ENCODE assay signal across 8 mouse cellular contexts in the genomic region with DNA sequence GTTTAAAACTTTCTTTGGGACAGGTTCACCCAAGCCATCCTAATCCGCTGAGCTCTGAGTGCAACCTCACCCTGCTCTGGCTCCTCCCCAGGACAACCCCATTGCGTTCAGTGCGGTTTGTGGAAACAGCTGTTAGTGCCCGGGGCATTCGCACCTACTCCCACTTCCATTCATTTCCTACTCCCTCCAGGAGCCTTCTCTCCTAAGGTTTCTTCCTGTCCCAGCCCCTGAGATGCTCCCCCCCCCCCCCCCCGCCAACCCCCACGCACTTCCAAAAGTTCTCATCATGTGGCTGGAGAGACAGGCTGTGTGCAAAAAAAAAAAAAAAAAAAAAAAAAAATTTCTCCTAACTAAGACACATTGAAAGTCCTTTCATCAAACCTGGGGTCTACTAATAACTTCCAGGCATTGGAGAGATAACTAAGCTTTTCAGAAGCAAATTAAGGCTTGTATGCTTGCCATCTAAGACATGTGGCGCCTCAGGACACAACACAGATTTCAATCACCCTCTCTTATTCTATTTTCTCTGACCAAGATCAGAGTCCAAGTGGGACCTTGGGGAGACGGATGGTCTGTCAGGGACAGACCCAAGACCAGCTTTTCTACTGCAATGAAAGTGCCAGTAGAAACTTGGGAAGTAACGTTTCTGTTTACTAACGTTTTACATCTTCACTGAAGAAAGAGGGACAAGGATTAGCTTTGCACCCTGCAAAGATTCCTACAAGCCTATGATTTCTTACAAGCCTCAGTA. TPM values are rescaled to one million over a fixed set of nuclear protein-coding genes. Genes with fewer than 3 reads are reported as not detected.
A peak's percentile ranks its signal among the peaks of the same experiment; 100 is the strongest.
DNase-seq lines count a peak whose midpoint lies in the region; ATAC-seq and TF ChIP-seq lines count a peak whose summit lies in the region.

No protein-coding gene starts in this region.

- H3K27me3 ChIP-seq in heart, embryonic 11.5 days (ENCODE audit: control insufficient read depth, insufficient read depth, low read length), result no peaks in the 10 kb centered on the region
- H3K27me3 ChIP-seq in forebrain, postnatal 0 days (ENCODE audit: insufficient read depth, low read length), result no peaks in the 10 kb centered on the region
- H3K27me3 ChIP-seq in liver, embryonic 16.5 days (ENCODE audit: control insufficient read depth, insufficient read depth, low read depth, low read length), result no peaks in the 10 kb centered on the region

- H3K4me1 ChIP-seq in heart, embryonic 11.5 days (ENCODE audit: control insufficient read depth, insufficient read depth, low read length), result no peaks in the 10 kb centered on the region
- no peaks in the 10 kb centered on the region for H3K4me1 ChIP-seq in ES-E14 (ENCODE audit: control insufficient read depth in 2 of 2, insufficient read depth in 2 of 2, low read length in 2 of 2, poor library complexity in 1 of 2)
- no peaks in the 10 kb centered on the region for H3K4me1 ChIP-seq in forebrain, postnatal 0 days (ENCODE audit: insufficient read depth)
- peaks cover 15% of the 10 kb centered on the region for H3K4me1 ChIP-seq in liver, embryonic 16.5 days (ENCODE audit: control insufficient read depth, low read depth, low read length)

- TF ChIP-seq CTCF in forebrain, postnatal 0 days (IDR thresholded peaks at IDR 0.05; ENCODE audit: low read depth), result no peak

- H3K9ac ChIP-seq in heart, embryonic 11.5 days (ENCODE audit: low read depth, low read length), result peak overlapping the region; percentile 90; the same call in 1 of the 2 replicates
- no peak overlapping the region for H3K9ac ChIP-seq in ES-E14 (ENCODE audit: insufficient read depth, low read depth, low read length, poor library complexity, severe bottlenecking)
- peak overlapping the region; percentile 74; the same call in 1 of the 2 replicates for H3K9ac ChIP-seq in forebrain, postnatal 0 days
- peak overlapping the region; percentile 92 for H3K9ac ChIP-seq in liver, embryonic 16.5 days (ENCODE audit: low read depth, low read length)

- H3K4me3 ChIP-seq in heart, embryonic 11.5 days (ENCODE audit: low read depth, low read length), result peak overlapping the region; percentile 81
- peak overlapping the region; percentile 96 to 100 for H3K4me3 ChIP-seq in ES-E14 (ENCODE audit: insufficient read depth in 1 of 2, low read depth in 1 of 2, low read length in 2 of 2, poor library complexity in 1 of 2, severe bottlenecking in 1 of 2)
- peak overlapping the region; percentile 88 for H3K4me3 ChIP-seq in forebrain, postnatal 0 days (ENCODE audit: low read depth, low read length)
- H3K4me3 ChIP-seq in liver, embryonic 16.5 days (ENCODE audit: low read depth, low read length), result peak overlapping the region; percentile 95

- H3K36me3 ChIP-seq in heart, embryonic 11.5 days (ENCODE audit: control insufficient read depth, insufficient read depth, low read length), result no peaks in the 10 kb centered on the region
- H3K36me3 ChIP-seq in ES-E14 (ENCODE audit: control insufficient read depth, insufficient read depth, low read length, poor library complexity, severe bottlenecking), result peaks cover 5% of the 10 kb centered on the region
- no peaks in the 10 kb centered on the region for H3K36me3 ChIP-seq in forebrain, postnatal 0 days (ENCODE audit: insufficient read depth)
- no peaks in the 10 kb centered on the region for H3K36me3 ChIP-seq in liver, embryonic 16.5 days (ENCODE audit: control insufficient read depth, insufficient read depth)

- ATAC-seq in heart, embryonic 11.5 days (replicated peaks; ENCODE audit: insufficient number of reproducible peaks, low FRiP score, low TSS enrichment), result no peak
- no peak for ATAC-seq in forebrain, postnatal 0 days
- ATAC-seq in liver, embryonic 16.5 days (ENCODE audit: low read depth), result no peak

- no peaks in the 10 kb centered on the region for H3K9me3 ChIP-seq in heart, embryonic 11.5 days (replicated peaks; ENCODE audit: control insufficient read depth, low read length)
- H3K9me3 ChIP-seq in ES-E14 (ENCODE audit: control insufficient read depth, insufficient read depth, low read depth, low read length), result no peaks in the 10 kb centered on the region
- no peaks in the 10 kb centered on the region for H3K9me3 ChIP-seq in forebrain, postnatal 0 days (ENCODE audit: low read length)
- no peaks in the 10 kb centered on the region for H3K9me3 ChIP-seq in liver, embryonic 16.5 days (replicated peaks; ENCODE audit: control insufficient read depth, low read length)

- peak overlapping the region; percentile 65 for H3K4me2 ChIP-seq in heart, embryonic 11.5 days
- peak overlapping the region; percentile 59 for H3K4me2 ChIP-seq in forebrain, postnatal 0 days (ENCODE audit: low read depth)
- peak overlapping the region; percentile 76 for H3K4me2 ChIP-seq in liver, embryonic 16.5 days (ENCODE audit: low read depth, low read length)

- in situ Hi-C loops in ES-E14 (cut with MboI; ENCODE audit: low sequenced_read_pairs in 2 of 2, unreplicated experiment in 2 of 2), result no loop called here

- H3K27ac ChIP-seq in heart, embryonic 11.5 days (ENCODE audit: low read depth, low read length), result no peak overlapping the region
- no peak overlapping the region for H3K27ac ChIP-seq in ES-E14 (ENCODE audit: insufficient read depth, low read depth, low read length, poor library complexity, severe bottlenecking)
- H3K27ac ChIP-seq in forebrain, postnatal 0 days (ENCODE audit: low read depth, low read length), result no peak overlapping the region
- H3K27ac ChIP-seq in liver, embryonic 16.5 days (ENCODE audit: low read length), result peak overlapping the region; percentile 92; the same call in 1 of the 2 replicates

- DNase-seq in heart, postnatal 4 days, result no peak
- no peak for DNase-seq in ES-E14 (ENCODE audit: low read depth, low spot score)
- DNase-seq in forebrain, postnatal 0 days, result no peak
- no peak for DNase-seq in spleen, postnatal 36 days (ENCODE audit: low spot score in 2 of 2)
- no peak for DNase-seq in frontal cortex, postnatal 10 days (ENCODE audit: low spot score in 2 of 2)
- no peak for DNase-seq in urinary bladder, adult 2 months (ENCODE audit: low spot score)

- 27% methylated on average over 10 of the region's 11 CpGs for WGBS in heart, embryonic 11.5 days (ENCODE audit: insufficient replicate concordance)
- 30% methylated on average over 10 of the region's 11 CpGs for WGBS in forebrain, postnatal 0 days
- 30% methylated on average over 10 of the region's 11 CpGs for WGBS in liver, embryonic 16.5 days (ENCODE audit: insufficient replicate concordance)

TF ChIP-seq in ES-E14, 5 proteins besides CTCF, POLR2A, EP300 and RAD21:
- TF ChIP-seq CHD2 (IDR thresholded peaks at IDR 0.05; ENCODE audit: low read depth, low read length) (no peak), ZNF384 (IDR thresholded peaks at IDR 0.05; ENCODE audit: low read depth, low read length) (peak; percentile 72), ZC3H11A (IDR thresholded peaks at IDR 0.05; ENCODE audit: borderline replicate concordance, low read depth, low read length) (no peak)
TF ChIP-seq in ES-E14: peak in this region for 1.

RNA-seq across cellular contexts. Expression of gene Cep72, which starts 0.5 kb away (rescaled TPM):
- polyA plus RNA-seq in heart, embryonic 11.5 days (2014; fragmentation: Nextera tagmentation; extraction: Ambion mirVana), result 11.2 and 18.8 TPM in 2 replicates
- total RNA-seq in heart, postnatal 4 days (2021), result 1 to 10 TPM; 7.2 to 9.0 TPM
- 7.6 and 10.0 TPM in 2 replicates for total RNA-seq in ES-E14 (2012; rRNA removed)
- 6.7 and 7.1 TPM in 2 replicates for total RNA-seq in forebrain, postnatal 0 days (2014; rRNA removed)
- polyA plus RNA-seq in forebrain, postnatal 0 days (2015; fragmentation: Nextera tagmentation; extraction: Ambion mirVana), result 6.0 and 8.8 TPM in 2 replicates
- polyA plus RNA-seq in liver, embryonic 16.5 days (2015; fragmentation: Nextera tagmentation; extraction: Ambion mirVana), result 7.2 and 7.3 TPM in 2 replicates
- polyA plus RNA-seq in urinary bladder, adult 2 months (2012; rRNA removed), result 4.2 and 5.2 TPM in 2 replicates

RNA-seq across cellular contexts. Expression of gene Tppp, which starts 53.3 kb away (rescaled TPM):
- 2.7 and 3.2 TPM in 2 replicates for polyA plus RNA-seq in heart, embryonic 11.5 days (2014; fragmentation: Nextera tagmentation; extraction: Ambion mirVana)
- 10 to 100 TPM; 11.9 to 13.7 TPM for total RNA-seq in heart, postnatal 4 days (2021)
- total RNA-seq in ES-E14 (2012; rRNA removed), result 0.21 and 0.22 TPM in 2 replicates
- 28.9 and 33.4 TPM in 2 replicates for total RNA-seq in forebrain, postnatal 0 days (2014; rRNA removed)
- polyA plus RNA-seq in forebrain, postnatal 0 days (2015; fragmentation: Nextera tagmentation; extraction: Ambion mirVana), result 6.2 and 8.2 TPM in 2 replicates
- 0.57 and 0.61 TPM in 2 replicates for polyA plus RNA-seq in liver, embryonic 16.5 days (2015; fragmentation: Nextera tagmentation; extraction: Ambion mirVana)
- 21.2 and 26.5 TPM in 2 replicates for polyA plus RNA-seq in urinary bladder, adult 2 months (2012; rRNA removed)

RNA-seq across cellular contexts. Expression of gene Slc9a3, which starts 58.7 kb away (rescaled TPM):
- not detected in 2 replicates for polyA plus RNA-seq in heart, embryonic 11.5 days (2014; fragmentation: Nextera tagmentation; extraction: Ambion mirVana)
- 1 to 10 TPM; 1.4 to 1.5 TPM for total RNA-seq in heart, postnatal 4 days (2021)
- total RNA-seq in ES-E14 (2012; rRNA removed), result 0.05 TPM in 1 of 2 replicates, not detected in the other
- 0.15 and 0.29 TPM in 2 replicates for total RNA-seq in forebrain, postnatal 0 days (2014; rRNA removed)
- 0.28 and 0.40 TPM in 2 replicates for polyA plus RNA-seq in forebrain, postnatal 0 days (2015; fragmentation: Nextera tagmentation; extraction: Ambion mirVana)
- polyA plus RNA-seq in liver, embryonic 16.5 days (2015; fragmentation: Nextera tagmentation; extraction: Ambion mirVana), result 0.02 TPM in 1 of 2 replicates, not detected in the other
- 0.03 and 0.04 TPM in 2 replicates for polyA plus RNA-seq in urinary bladder, adult 2 months (2012; rRNA removed)
